Mouse (Mus musculus) T-cell, adult 2 months (primary cell): ENCODE results near the gene Krt81.
A peak's percentile ranks its signal among the peaks of the same experiment; 100 is the strongest.

Experiments
- DNase-seq: peaks from one replicate; pipeline ENCODE4 v3.0.0; 2022; ENCODE audit warnings: low spot score

Krt81 gene

DNA sequence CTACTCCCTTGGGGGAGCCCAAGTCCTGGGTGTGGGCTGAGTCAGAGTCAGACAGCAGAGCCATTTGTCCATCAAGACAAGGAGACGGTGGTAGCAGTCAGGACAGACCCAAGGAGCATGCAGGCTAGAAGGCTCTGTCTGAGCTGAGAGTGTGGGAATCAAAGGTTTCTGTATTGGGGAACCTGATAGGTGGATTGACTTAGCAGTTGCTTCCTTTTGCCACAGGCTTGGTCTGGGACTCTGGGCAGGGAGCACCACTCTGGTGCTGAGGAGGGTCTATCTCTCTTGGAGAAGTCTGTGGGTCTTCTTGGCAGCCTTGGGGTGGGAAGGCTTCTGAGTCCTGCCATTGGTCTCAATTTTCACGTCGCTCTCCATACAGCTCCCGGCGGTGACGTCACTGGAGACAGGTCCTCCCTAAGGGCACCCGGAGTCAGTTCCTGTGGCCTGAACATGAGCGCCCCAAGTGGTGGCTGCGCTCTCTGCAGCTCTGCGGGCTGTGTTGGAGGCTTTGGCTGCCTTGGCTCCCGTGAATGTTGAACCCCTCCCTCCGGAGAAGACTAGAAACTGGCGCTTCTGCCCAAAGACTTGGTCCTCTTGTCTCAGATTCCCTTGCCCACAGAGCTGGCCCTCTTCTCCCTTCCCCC lies 10.3 kb downstream of the Krt81 start:
- DNase-seq, result peak; percentile 15

DNA sequence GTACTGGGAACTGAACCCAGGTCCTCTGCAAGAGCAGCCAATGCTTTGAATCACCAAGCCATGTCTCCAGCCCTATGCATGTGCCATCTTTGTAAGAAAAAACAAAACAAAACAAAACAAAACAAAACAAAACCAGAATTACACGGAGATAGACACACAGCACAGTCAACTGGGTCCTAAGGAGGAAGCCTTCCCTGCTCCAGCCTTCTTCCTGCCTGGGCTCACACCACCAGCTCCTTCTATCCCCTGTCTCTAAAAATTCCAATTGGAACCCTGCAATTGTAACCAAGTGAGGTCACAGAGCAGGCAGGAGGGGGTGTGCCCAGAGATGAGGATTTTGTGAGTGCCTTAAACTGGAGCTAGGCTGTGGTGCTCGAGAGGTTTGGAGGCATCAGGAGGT lies 16.1 kb downstream of the Krt81 start, which contains the start of gene Krt88:
Gene Krt88 (plus strand): TSS at position 301 of the 400 bp plus-strand sequence.
- DNase-seq, result no peak

DNA sequence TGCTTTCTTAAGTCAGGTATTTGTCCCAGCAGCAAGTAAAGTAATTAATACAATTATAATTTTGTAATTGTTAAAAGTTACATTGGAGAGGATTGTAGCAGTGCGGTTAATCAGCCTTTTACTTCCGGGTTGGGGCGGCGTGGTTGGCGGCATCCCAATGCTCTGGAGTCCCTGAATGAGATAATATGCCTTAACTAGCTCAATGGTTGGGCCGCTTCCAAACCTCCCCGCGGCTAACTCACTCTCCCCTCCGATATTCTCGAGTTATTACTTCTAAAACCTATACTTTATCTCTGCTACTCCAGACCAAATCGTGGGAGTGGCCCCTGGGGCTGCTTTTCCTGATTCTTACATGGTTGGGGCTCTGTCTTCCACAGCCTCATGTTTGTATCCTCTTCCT lies 17.0 kb downstream of the Krt81 start:
- DNase-seq, result no peak

DNA sequence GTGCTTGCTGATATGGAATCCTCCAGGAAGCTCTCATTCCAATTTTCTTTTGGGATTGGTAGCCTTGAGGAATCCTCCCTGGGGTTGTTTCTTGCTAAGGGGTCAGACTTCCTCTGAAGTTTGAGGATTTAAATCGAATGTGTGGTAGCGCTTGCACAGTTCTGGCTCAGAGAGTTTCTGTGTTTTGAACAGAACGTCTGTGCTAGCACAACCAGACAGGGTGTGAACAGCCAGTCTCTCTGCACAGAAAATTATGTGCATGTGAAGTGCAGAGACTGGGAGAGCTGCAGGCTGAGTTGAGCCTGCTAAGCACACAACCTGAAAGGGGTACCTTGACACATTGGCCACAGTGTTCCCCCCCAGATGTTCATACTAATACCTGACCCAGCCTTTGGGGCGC lies 22.7 kb downstream of the Krt81 start:
- DNase-seq, result no peak

DNA sequence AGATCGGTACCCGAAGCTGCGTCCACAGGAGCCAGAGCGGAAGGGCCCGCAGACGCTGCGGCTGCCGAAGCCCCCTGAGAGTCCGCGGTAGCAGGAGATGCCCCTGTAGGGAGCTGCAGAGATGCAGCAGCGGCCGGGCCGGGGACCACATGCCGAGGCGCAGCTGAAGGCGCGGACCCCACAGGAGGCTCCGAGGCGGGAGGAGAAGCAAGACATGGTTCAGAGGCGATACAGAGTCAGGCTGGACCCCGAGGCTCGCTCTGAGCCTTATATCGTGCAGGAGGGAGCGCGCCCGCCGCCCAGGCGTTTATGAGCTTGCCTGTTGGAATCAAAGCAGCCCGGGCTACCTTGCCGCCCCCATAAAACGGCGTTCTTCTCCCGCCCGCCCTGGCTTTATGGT lies 25.0 kb downstream of the Krt81 start, which contains the start of gene Krt87:
Gene Krt87 (minus strand): TSS at position 250 of the 400 bp plus-strand sequence.
- no peak for DNase-seq

DNA sequence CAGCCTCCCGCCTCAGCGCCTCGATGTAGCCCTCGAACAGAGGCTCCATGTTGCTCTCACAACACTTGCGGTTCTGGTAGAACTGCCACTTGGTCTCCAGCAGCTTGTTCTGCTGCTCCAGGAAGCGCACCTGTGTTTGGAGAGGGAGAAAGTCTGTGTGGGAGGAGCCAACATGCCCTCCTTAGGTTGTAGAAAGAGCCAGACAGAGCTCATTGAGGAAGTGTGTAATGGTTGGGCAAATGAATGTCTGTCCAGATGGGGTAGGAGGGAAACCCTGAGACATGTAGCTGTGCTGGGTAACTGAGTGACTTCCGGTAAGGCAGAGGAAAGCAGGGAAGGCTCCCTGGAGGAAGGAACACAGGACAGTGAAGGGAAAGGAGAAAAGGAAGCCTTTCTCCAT lies 26.9 kb downstream of the Krt81 start:
- DNase-seq, result no peak

DNA sequence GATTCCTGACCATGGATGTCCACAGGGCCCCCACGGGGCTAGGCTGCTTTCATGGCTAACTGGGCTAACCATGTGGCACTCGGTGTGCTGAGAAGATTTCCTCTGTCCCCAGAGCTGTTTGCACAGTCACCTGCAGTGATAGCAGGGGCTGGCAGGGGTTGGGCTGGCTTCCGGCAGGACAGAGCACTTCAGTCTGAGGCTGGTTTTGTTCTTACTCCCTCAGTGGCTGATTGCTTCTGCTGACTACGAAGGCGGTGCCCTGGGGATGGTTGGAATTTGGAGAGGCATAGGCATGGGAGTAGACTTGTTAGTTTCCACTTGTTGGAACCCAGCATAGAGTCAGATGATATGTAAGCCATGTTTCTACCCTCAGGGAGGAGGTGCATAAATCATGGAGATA lies 38.6 kb downstream of the Krt81 start:
- no peak for DNase-seq

DNA sequence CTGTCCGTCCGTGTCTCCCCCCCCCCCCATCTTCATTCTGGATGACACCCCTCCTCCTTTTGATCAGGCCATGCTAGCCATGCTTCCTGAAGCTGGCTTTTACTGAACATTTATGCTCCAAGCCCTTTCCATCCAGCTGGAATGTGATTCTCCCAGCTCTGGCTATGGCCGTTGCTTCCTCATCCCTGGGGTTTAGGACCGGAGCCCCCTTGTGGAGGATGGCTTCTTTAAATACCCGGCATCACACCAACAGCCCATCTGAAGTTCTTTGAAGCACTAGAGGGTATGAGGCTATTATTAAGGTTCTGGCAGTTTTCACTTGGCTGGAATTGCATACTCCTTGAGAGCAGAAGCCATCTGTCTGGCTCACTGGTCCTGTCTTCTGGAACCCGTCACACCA lies 42.6 kb downstream of the Krt81 start:
- DNase-seq, result no peak

DNA sequence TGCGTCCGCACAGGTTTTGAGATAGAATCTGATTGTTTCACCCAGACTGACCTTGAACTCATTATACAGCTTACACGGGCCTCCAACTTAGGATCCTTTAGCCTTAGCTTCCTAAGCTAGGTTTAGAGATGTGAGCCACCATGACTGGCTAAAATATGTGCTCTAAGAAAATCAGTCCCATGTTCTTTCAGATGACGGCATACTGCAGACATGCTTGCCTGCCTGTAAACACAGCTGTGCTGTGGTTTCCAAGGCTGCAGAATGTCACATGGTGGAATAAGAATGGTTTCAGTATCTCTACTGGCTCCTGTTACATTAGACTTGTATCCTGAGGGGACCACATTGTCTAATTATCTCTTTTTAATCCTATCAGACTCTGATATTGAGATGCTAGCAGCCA lies 44.6 kb downstream of the Krt81 start:
- no peak for DNase-seq

DNA sequence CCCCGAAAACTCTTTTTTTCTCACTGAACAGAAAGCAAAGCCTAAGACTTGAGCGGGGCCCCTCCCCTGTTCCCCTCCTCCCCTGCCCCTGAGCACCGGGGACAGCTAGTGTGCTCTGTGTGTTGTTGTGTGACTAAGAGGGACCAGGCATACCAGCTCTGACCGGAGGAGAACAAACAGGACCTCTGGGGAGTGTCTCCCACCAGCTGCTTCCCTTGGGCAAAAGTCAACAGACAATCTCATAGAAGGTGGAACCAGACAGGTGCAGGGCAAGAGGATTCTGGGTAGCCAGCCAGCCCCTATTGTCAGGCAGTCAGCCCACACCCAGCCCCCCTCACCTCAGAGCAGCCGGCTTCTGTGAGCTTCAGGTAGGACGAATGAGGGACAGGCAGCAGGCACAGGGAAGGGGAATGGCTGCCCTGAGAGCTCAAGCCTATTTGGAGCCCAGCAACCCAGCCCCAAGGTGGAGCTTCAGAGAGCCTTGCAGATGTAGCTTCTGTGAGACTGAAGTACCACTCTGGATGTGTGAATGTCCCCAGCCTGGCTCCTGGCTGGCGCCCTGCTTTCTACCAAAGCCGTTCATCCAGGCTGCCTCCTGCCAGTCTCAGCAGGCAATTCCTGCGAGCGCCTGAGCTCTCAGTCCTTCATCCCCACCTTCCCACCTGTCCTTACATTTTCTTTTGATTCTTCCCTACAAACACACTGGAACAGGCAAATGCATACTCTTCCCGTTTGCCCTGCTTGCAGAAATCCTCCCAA lies 48.6 kb downstream of the Krt81 start:
- no peak for DNase-seq

DNA sequence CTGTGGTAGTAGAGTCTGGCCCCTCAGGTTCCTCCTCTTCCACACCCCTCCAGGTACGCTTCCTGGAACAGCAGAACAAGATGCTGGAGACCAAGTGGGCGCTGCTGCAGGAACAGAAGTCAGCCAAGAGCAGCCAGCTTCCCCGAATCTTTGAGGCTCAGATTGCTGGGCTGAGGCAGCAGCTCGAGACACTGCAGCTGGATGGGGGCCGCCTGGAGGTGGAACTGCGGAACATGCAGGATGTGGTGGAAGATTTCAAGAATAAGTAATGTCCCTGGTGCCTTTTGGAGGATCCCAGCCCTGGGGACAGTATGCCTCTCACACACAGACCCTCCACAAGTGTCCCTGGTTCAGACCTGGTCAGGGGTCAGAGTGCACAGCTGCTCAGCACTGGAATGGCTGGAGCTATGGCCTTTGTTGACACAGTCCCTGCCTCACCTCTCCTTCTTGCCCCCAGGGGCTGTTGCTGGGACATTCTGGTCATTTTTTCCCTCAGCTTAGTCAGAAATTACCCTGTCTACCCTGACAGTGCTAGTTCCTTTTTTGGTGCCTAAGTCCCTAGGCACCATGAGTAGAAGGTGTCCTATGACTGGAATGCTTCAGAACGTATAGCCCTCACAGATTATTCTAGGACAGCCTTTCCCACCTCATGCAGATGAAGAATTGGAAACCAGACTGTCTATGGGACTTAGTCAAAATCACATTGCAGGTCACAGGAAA lies 49.5 kb downstream of the Krt81 start:
- no peak for DNase-seq

DNA sequence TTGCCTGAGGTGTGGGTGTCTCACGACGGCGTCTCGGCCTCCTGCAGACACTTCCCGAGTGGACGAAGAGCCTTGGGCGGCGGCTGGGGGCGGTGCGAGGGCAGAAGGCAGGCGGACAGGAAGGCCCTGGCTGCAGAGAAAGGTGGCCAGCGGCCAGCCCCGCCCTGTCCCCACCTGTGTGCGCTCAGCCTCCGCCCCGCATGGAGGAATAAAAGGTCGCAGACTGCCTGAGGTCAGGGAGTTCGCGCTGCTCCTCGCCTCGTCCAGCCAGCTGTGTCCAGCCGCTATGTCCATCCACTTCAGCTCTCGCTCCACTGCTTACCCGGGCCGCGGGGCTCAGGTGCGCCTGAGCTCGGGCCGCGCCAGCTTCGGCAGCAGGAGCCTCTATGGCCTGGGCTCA lies 51.4 kb downstream of the Krt81 start:
- DNase-seq, result no peak

DNA sequence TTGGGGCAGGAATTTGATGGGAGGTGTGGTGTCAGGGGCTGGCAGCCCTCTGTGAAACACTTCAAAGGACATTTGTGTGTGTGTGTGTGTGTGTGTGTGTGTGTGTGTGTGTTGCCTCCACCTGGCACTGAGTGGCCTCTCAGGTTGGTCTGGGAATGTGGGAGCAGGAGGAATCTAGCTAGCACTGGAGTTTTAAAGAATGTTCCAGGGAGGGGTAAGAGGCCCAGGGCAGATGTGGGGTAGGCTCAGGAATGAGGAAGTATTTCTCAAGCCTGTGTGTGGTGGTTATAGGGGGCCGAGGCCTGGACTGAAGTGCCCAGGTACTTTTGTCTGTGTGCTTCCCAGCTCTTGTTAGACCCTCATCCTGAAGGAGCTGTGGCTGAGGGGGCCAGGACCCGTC lies 52.8 kb downstream of the Krt81 start, which contains the start of gene Krt7:
Gene Krt7 (plus strand): TSS at position 269 of the 400 bp plus-strand sequence.
- no peak for DNase-seq
